In genomic region chr9:42853077-42853476, GRCm38 (mm10) we compare ENCODE assay signal across 23 mouse cellular contexts.
A peak's percentile ranks its signal among the peaks of the same experiment; 100 is the strongest.
DNase-seq lines count a peak whose midpoint lies in the region; ATAC-seq and TF ChIP-seq lines count a peak whose summit lies in the region.
"Had no signal": no experiment of that assay in that cellular context is flagged by ENCODE, and none has a peak within 500 bp of the region (broad histone marks: within the 10 kb centered on the region; RNA-seq: fewer than 3 reads in every experiment).

No protein-coding gene starts in this region.

- no peak overlapping the region for H3K9ac ChIP-seq in lung, postnatal 0 days (replicated peaks; ENCODE audit: low read depth)
- H3K9ac ChIP-seq in midbrain, embryonic 11.5 days (ENCODE audit: low read length): no peak overlapping the region
- H3K9ac ChIP-seq: embryonic facial prominence, embryonic 12.5 days; forebrain, embryonic 13.5 days; forebrain, embryonic 15.5 days had no signal

- ATAC-seq in lung, postnatal 0 days: peak; percentile 87
- no peak for ATAC-seq in midbrain, embryonic 11.5 days (ENCODE audit: low FRiP score)
- ATAC-seq: activated CD4-positive, CD25-positive, alpha-beta regulatory T cell, adult 4 months; CD4-positive, CD25-positive, alpha-beta regulatory T cell, adult 4 months; forebrain, embryonic 13.5 days; forebrain, embryonic 15.5 days; Patski had no signal

- H3K4me3 ChIP-seq in layer of hippocampus, adult 2 months: no peak overlapping the region
- no peak overlapping the region for H3K4me3 ChIP-seq in lung, postnatal 0 days (ENCODE audit: low read depth, low read length)
- no peak overlapping the region for H3K4me3 ChIP-seq in midbrain, embryonic 11.5 days (ENCODE audit: low read depth, low read length)
- no peak overlapping the region for H3K4me3 ChIP-seq in midbrain, embryonic 10.5 days
- H3K4me3 ChIP-seq: embryonic facial prominence, embryonic 10.5 days; embryonic facial prominence, embryonic 12.5 days; forebrain, embryonic 13.5 days; forebrain, embryonic 15.5 days had no signal

- no peaks in the 10 kb centered on the region for H3K4me1 ChIP-seq in lung, postnatal 0 days (ENCODE audit: insufficient read depth, low read depth, low read length)
- H3K4me1 ChIP-seq in midbrain, embryonic 11.5 days (ENCODE audit: control insufficient read depth, insufficient read depth, low read length): no peaks in the 10 kb centered on the region
- peaks cover 6% of the 10 kb centered on the region for H3K4me1 ChIP-seq in midbrain, embryonic 10.5 days

- no peaks in the 10 kb centered on the region for H3K9me3 ChIP-seq in lung, postnatal 0 days (ENCODE audit: low read length)
- no peaks in the 10 kb centered on the region for H3K9me3 ChIP-seq in midbrain, embryonic 11.5 days (ENCODE audit: control insufficient read depth, low read length)
- H3K9me3 ChIP-seq in midbrain, embryonic 10.5 days (replicated peaks): no peaks in the 10 kb centered on the region
- H3K9me3 ChIP-seq: embryonic facial prominence, embryonic 10.5 days; embryonic facial prominence, embryonic 12.5 days; forebrain, embryonic 13.5 days; forebrain, embryonic 15.5 days had no signal

- no peak for TF ChIP-seq CTCF in layer of hippocampus, adult 2 months (conservative IDR thresholded peaks at IDR 0.05)
- TF ChIP-seq CTCF in lung, postnatal 0 days (IDR thresholded peaks at IDR 0.05): no peak

- H3K4me2 ChIP-seq in lung, postnatal 0 days (replicated peaks; ENCODE audit: low read depth, low read length): no peak overlapping the region
- H3K4me2 ChIP-seq in midbrain, embryonic 11.5 days: no peak overlapping the region
- H3K4me2 ChIP-seq: embryonic facial prominence, embryonic 12.5 days; forebrain, embryonic 13.5 days; forebrain, embryonic 15.5 days had no signal

- H3K27ac ChIP-seq in layer of hippocampus, adult 2 months: peak overlapping the region; percentile 32; the same call in 1 of the 2 replicates
- no peak overlapping the region for H3K27ac ChIP-seq in lung, postnatal 0 days (ENCODE audit: low read length)
- H3K27ac ChIP-seq in midbrain, embryonic 11.5 days (ENCODE audit: low read depth, low read length): no peak overlapping the region
- H3K27ac ChIP-seq in midbrain, embryonic 10.5 days (replicated peaks): no peak overlapping the region
- H3K27ac ChIP-seq: embryonic facial prominence, embryonic 10.5 days; embryonic facial prominence, embryonic 12.5 days; forebrain, embryonic 13.5 days; forebrain, embryonic 15.5 days had no signal

- no peaks in the 10 kb centered on the region for H3K36me3 ChIP-seq in lung, postnatal 0 days (ENCODE audit: insufficient read depth, low read length)
- no peaks in the 10 kb centered on the region for H3K36me3 ChIP-seq in midbrain, embryonic 11.5 days (ENCODE audit: control insufficient read depth, insufficient read depth, low read length)
- no peaks in the 10 kb centered on the region for H3K36me3 ChIP-seq in midbrain, embryonic 10.5 days
- H3K36me3 ChIP-seq: embryonic facial prominence, embryonic 10.5 days; embryonic facial prominence, embryonic 12.5 days; forebrain, embryonic 15.5 days; G1E had no signal

- TF ChIP-seq EP300 in lung, postnatal 0 days (IDR thresholded peaks at IDR 0.05): no peak

- WGBS in lung, postnatal 0 days: 65% methylated on average over 3 of the region's 3 CpGs
- WGBS in midbrain, embryonic 11.5 days: 91% methylated on average over 3 of the region's 3 CpGs
- WGBS in midbrain, embryonic 10.5 days: 90% methylated on average over 3 of the region's 3 CpGs

- DNase-seq in layer of hippocampus, adult 2 months (ENCODE audit: low spot score in 2 of 2): no peak
- DNase-seq in layer of hippocampus, postnatal 14 days (ENCODE audit: low spot score in 2 of 2): no peak
- peak; percentile 52 for DNase-seq in lung, postnatal 0 days (ENCODE audit: low spot score)
- no peak for DNase-seq in lung, postnatal 25 days (ENCODE audit: low spot score)
- peak; percentile 39 for DNase-seq in midbrain, embryonic 11.5 days (ENCODE audit: low spot score, missing footprints)
- no peak for DNase-seq in midbrain, embryonic 10.5 days (ENCODE audit: low spot score)
- DNase-seq: adrenal gland, adult 8-10 months; adrenal gland, postnatal 14 days; adrenal gland, postnatal 36 days; B cell, adult 2 months; cerebellum, adult 11-12 months; cerebellum, adult 2 months; cerebellum, adult 9-10 months; cerebellum, postnatal 10 days; cerebellum, postnatal 25 days had no signal

- no peaks in the 10 kb centered on the region for H3K27me3 ChIP-seq in lung, postnatal 0 days (replicated peaks; ENCODE audit: insufficient read depth, low read length)
- H3K27me3 ChIP-seq in midbrain, embryonic 11.5 days (ENCODE audit: control insufficient read depth, insufficient read depth, low read length): no peaks in the 10 kb centered on the region
- H3K27me3 ChIP-seq in midbrain, embryonic 10.5 days (ENCODE audit: low read depth, poor library complexity, severe bottlenecking): 0 out of 2 replicates have a peak, but pooled peaks cover 11% of the 10 kb centered on the region
- H3K27me3 ChIP-seq: embryonic facial prominence, embryonic 12.5 days had no signal

Comparison
In these comparisons a context has a peak if more than half of its experiments do, and no peak if none do; other contexts are left out.
1. DNase-seq: peak in lung, postnatal 0 days (single experiment) and midbrain, embryonic 11.5 days (single experiment); none in layer of hippocampus, adult 2 months (0 of 2), layer of hippocampus, postnatal 14 days (0 of 2), lung, postnatal 25 days (single experiment) and midbrain, embryonic 10.5 days (single experiment).